Mouse (Mus musculus) left cerebral cortex, postnatal 14 days (tissue): ENCODE results near the gene Itga5. TPM values are rescaled to one million over a fixed set of nuclear protein-coding genes. Genes with fewer than 3 reads are reported as not detected.
"Not testable (repeated sequence)": the region's sequence is repeated elsewhere in the genome, so short reads cannot be mapped to it uniquely, and the experiment has no call there.

Experiments
- DNase-seq, 2 experiments: peaks; one replicate each; pipeline ENCODE4 v3.0.0; 2021 to 2022; ENCODE audit warnings: low spot score in 2 of 2, mixed read lengths in 1 of 2
- intact Hi-C: fragments of 180-260 bp; cut with DNase I; formaldehyde crosslinking; loops from one replicate; pipeline ENCODE4 v1.15.1; 2025
- long read RNA-seq, 2 experiments: library from polyadenylated mRNA; stranded (forward); transcript quantifications; one replicate each; pipeline ENCODE4 v2.0.0; 2021
- total RNA-seq, 2 experiments: library from RNA; stranded (reverse); gene quantifications; 2 replicates each; pipeline ENCODE4 v1.2.3; 2021

Gene Itga5
- 1 to 10 TPM; 5.1 to 6.1 TPM for total RNA-seq
- long read RNA-seq, experiment 1, partial matches to known transcripts, result 3 of 4 reads
- long read RNA-seq, experiment 1, other reads (novel, unspliced or antisense), result 1 of 4 reads
- long read RNA-seq, experiment 2, full-length matches to known transcripts, result 3 of 8 reads
- long read RNA-seq, experiment 2, partial matches to known transcripts, result 5 of 8 reads
- long read RNA-seq, experiment 2, other reads (novel, unspliced or antisense), result 0 of 8 reads

GRCm38 (mm10) chr15:103366376-103367149, at the start of gene Itga5:
TSS of gene Itga5 (minus strand) at chr15:103366763.
- no peak for DNase-seq
- intact Hi-C loops, result no loop called here

GRCm38 (mm10) chr15:103405586-103405985, 39.0 kb upstream of the Itga5 start:
- DNase-seq, intact Hi-C loops: not testable (repeated sequence)

- intact Hi-C loops, result no loop called here
- no peak for DNase-seq
These were observed 34.8 kb upstream of the Itga5 start for GRCm38 (mm10) chr15:103401361-103401760.

DNA sequence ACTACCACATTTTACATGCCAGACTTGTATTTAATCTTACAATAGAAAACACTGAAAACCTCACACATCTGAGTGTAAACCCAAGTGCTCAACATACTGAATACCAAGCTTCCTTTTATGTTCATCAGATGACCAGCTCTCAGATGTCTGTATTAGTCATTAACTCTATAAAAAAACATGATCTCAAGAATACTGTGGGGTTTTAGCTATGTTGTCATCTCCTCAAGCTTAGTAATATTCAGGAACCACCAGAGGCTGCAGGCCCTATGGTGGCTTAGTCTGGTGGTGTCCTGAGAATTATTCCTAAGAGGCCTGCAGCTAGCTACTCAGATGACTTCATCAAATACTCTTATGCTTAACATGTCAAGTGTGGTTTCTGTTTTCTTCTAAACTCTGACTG, 27.0 kb upstream of the Itga5 start:
- intact Hi-C loops, result no loop called here
- DNase-seq, result no peak

- no peak for DNase-seq
- intact Hi-C loops, result loop anchor here (1.0 kb wide), 1 partner anchor 41 kb away; no protein-coding TSS in a partner anchor
These were observed 22.1 kb upstream of the Itga5 start for GRCm38 (mm10) chr15:103388556-103389145.

DNA sequence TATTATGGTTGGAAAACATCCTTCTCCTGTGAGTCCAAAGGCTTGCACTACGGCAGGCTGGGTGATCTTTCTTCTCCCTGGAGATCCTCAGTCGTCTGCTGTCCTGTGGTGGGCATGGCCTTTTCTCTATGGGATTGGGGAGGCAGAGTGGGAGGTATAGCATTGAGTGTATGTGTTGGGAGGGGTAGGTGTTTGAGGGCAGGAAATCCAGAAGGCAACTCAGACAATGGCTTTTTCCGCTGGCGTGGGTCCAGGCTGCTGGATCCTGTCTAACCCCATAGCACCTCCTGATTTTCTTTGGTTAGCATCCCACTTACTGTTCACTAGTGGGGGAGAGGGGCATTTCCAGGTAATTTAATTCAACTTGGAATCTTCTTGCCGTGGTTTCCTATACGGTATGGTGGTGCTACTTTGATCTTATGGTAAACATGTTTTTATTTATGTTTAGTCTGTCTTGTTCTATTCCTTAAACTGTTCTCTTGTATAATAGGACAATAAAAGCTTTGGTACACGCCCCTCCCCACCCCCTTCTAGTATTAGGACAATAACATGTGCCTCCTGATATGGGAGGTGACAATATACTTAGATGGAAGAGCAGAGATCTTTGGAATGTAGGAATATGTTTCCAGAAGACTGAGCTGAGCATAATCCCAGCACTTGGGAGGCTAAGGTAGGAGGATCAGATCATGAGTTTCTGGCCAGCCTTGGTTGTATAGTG, 17.4 kb upstream of the Itga5 start:
- intact Hi-C loops, result no loop called here
- no peak for DNase-seq

GRCm38 (mm10) chr15:103382795-103383406, 16.3 kb upstream of the Itga5 start:
- intact Hi-C loops, result no loop called here
- DNase-seq, result no peak

GRCm38 (mm10) chr15:103382075-103382474, 15.5 kb upstream of the Itga5 start:
- DNase-seq, result no peak
- intact Hi-C loops, result no loop called here

- no peak for DNase-seq
- intact Hi-C loops, result no loop called here
These were observed 12.2 kb upstream of the Itga5 start for GRCm38 (mm10) chr15:103378665-103379356.

- DNase-seq, result no peak
- intact Hi-C loops, result no loop called here
These were observed 11.4 kb upstream of the Itga5 start for GRCm38 (mm10) chr15:103377752-103378664.

GRCm38 (mm10) chr15:103376837-103377269, 10.3 kb upstream of the Itga5 start:
- DNase-seq, result no peak
- intact Hi-C loops, result no loop called here

DNA sequence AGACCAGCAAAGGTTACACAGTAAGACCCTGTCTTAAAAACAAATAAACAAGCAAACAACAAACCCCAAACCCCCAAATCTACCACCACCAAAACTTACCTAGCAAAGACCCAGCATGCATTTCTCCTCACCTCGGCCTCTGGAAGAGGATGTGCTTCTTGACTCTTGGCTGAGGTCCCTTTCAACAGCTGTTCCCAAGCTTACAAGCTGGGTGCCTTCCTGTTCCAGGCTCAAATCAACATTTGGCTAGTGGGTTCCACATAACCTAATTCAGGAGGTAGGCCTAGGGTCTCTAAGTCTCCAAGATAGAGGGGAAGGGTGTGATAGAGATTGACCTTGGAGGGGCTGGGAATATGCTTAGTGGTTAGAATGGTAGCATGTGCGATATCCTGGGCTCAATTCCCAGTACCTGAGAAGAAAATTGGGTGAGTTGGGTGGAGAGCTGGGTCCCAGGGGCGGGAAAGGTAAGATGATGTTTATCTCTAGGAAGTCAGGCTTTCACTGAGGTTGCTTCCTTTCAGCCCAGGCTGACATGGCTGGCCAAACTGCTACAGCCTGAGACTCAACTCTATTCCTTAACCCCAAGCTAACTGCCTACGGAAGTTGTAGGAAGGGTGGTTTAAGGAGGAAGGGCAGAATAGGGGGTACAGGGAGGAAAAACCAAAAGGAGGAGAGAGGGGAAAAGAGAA, 8.7 kb upstream of the Itga5 start:
- intact Hi-C loops, result no loop called here
- DNase-seq, result no peak

DNA sequence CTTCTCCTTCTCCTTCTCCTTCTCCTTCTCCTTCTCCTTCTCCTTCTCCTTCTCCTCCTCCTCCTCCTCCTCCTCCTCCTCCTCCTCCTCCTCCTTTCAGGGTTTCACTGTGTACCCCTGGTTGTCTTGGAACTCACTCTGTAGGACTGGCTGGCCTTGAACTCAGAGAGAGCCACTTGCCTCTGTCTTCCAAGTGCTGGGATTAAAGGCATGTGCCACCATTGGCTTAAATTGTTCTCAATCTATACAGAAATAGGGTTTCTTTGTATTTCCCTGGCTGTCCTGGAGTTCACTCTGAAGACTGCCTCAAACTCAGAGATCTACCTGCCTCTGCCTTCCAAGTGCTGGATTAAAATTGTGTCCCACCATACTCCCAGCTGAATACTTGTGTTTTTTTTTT, 5.9 kb upstream of the Itga5 start:
- intact Hi-C loops, result no loop called here
- DNase-seq, result no peak

DNA sequence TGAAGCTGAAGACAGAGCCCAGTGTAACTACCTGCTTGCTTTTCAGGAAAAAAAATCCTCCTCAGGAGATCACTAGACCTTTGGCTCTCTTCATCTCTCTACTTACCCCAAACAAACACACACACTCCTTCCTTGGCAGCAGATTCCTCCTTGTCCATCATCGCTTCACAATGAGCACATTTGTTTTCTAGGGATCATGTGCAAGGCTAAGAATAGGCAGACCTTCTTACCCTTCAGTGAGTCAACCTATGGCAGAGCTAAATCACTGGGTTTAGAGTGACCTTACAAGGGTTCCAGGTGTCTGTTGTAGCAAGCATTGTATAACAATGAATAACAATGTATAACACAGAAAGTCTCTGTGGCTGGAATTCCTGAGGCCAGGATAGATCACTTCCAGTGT, 5.2 kb upstream of the Itga5 start:
- intact Hi-C loops, result no loop called here

DNA sequence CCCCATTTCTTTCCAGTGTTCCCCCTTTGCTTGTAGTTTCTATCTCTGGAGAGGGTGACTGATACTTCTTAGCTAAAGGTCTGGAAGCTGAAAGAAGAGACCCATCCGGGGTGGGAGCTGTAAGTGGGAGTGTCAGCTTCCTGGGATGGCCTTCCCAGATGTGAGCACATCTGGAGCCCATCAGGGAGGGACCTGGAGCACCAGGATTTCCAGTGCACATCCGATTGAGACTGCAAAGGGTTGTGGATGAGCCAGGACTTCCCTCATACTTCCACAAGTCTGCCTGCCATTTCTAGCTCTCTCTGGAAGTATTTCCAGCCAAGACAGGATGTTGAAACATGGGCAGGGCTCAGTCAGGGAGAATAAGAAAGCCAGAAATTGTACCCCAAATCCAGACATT, 4.6 kb upstream of the Itga5 start:
- intact Hi-C loops, result no loop called here

More for the DNA sequence above, 5.2 kb upstream of the Itga5 start:
- no peak for DNase-seq

GRCm38 (mm10) chr15:103370462-103370861, 3.9 kb upstream of the Itga5 start:
- no peak for DNase-seq
- intact Hi-C loops, result no loop called here

More for the DNA sequence above, 4.6 kb upstream of the Itga5 start:
- no peak for DNase-seq

GRCm38 (mm10) chr15:103369123-103369522, 2.6 kb upstream of the Itga5 start:
- intact Hi-C loops, result no loop called here
- peak; percentile 37 to 73 for DNase-seq
